Comparison of ENCODE assay signal across 15 mouse cellular contexts in genomic region chr9:74656392-74656791, GRCm38 (mm10).
"Had no signal": no experiment of that assay in that cellular context is flagged by ENCODE, and none has a peak within 500 bp of the region (broad histone marks: within the 10 kb centered on the region; RNA-seq: fewer than 3 reads in every experiment).

No protein-coding gene starts in this region.

- H3K36me3 ChIP-seq: kidney, embryonic 15.5 days; limb, embryonic 15.5 days; midbrain, embryonic 12.5 days; neural tube, embryonic 13.5 days had no signal

- H3K9ac ChIP-seq: kidney, embryonic 15.5 days; limb, embryonic 15.5 days; lung, embryonic 14.5 days; midbrain, embryonic 12.5 days; neural tube, embryonic 13.5 days had no signal

- H3K4me3 ChIP-seq: kidney, embryonic 15.5 days; limb, embryonic 15.5 days; megakaryocyte, embryonic 14.5 days; midbrain, embryonic 12.5 days; neural tube, embryonic 13.5 days had no signal

- ATAC-seq: hindbrain, embryonic 16.5 days had no signal

- H3K4me2 ChIP-seq: kidney, embryonic 15.5 days; limb, embryonic 15.5 days; lung, embryonic 14.5 days; midbrain, embryonic 12.5 days; neural tube, embryonic 13.5 days had no signal

- H3K4me1 ChIP-seq: kidney, embryonic 15.5 days; limb, embryonic 15.5 days; megakaryocyte, embryonic 14.5 days; midbrain, embryonic 12.5 days; neural tube, embryonic 13.5 days had no signal

- H3K27ac ChIP-seq: kidney, embryonic 15.5 days; limb, embryonic 15.5 days; macrophage; midbrain, embryonic 12.5 days; neural tube, embryonic 13.5 days had no signal

- DNase-seq: kidney, adult 2 months; kidney, postnatal 14 days; layer of hippocampus, postnatal 36 days; lung, embryonic 14.5 days; lung, postnatal 10 days; right cerebral cortex, adult 18-20 months; right cerebral cortex, postnatal 25 days; thymus, postnatal 4 days had no signal

- H3K27me3 ChIP-seq: kidney, embryonic 15.5 days; limb, embryonic 15.5 days; megakaryocyte, embryonic 14.5 days; midbrain, embryonic 12.5 days; neural tube, embryonic 13.5 days had no signal

- H3K9me3 ChIP-seq: kidney, embryonic 15.5 days; limb, embryonic 15.5 days; megakaryocyte, embryonic 14.5 days; midbrain, embryonic 12.5 days; neural tube, embryonic 13.5 days had no signal
